Mouse (Mus musculus) forebrain, embryonic 12.5 days (tissue): Measurements from ENCODE around the gene Tyro3. TPM values are rescaled to one million over a fixed set of nuclear protein-coding genes. Genes with fewer than 3 reads are reported as not detected.

Experiments used
- ATAC-seq: fragments of 200-750 bp; cut with Nextera tagmentation; 2 replicates; pipeline ENCODE4 v1.8.0; 2017; ENCODE audit warnings: moderate TSS enrichment; ENCODE audit not compliant: low FRiP score
- H3K27ac ChIP-seq: fragments of 300-500 bp; sonication (generic); 2 replicates; pipeline ENCODE4 v1.5.1; 2016; ENCODE audit warnings: mild to moderate bottlenecking
- H3K27me3 ChIP-seq: fragments of 300-500 bp; sonication (generic); 2 replicates; pipeline ENCODE4 v1.6.1; 2016; ENCODE audit warnings: mild to moderate bottlenecking
- H3K36me3 ChIP-seq: fragments of 300-500 bp; sonication (generic); replicated peaks from 2 replicates; pipeline ENCODE4 v1.6.1; 2016; ENCODE audit warnings: mild to moderate bottlenecking
- H3K4me1 ChIP-seq: fragments of 300-500 bp; sonication (generic); 2 replicates; pipeline ENCODE4 v1.6.1; 2016
- H3K4me2 ChIP-seq: fragments of 300-500 bp; sonication (generic); 2 replicates; pipeline ENCODE4 v1.6.1; 2016; ENCODE audit warnings: mild to moderate bottlenecking, moderate library complexity
- H3K4me3 ChIP-seq: fragments of 300-500 bp; sonication (generic); replicated peaks from 2 replicates; pipeline ENCODE4 v1.5.1; 2016; ENCODE audit warnings: mild to moderate bottlenecking
- H3K9ac ChIP-seq: fragments of 300-500 bp; sonication (generic); 2 replicates; pipeline ENCODE4 v1.6.1; 2016; ENCODE audit warnings: mild to moderate bottlenecking
- H3K9me3 ChIP-seq: fragments of 300-500 bp; sonication (generic); 2 replicates; pipeline ENCODE4 v1.6.1; 2016
- WGBS: fragments of 180-500 bp; shearing (Covaris S2); methylation state at CpG from one replicate; pipeline ENCODE4 v1.1.7; 2016; 5-methylcytosine and 5-hydroxymethylcytosine counted together
- polyA plus RNA-seq: library from polyadenylated mRNA; unstranded; fragments of >200 nt; fragmentation: Nextera tagmentation; extraction: Ambion mirVana; gene quantifications from 2 replicates; pipeline ENCODE4 v1.2.1, GENCODE M21; 2016

The Tyro3 gene
- polyA plus RNA-seq = 27.7 and 28.2 TPM in 2 replicates

DNA sequence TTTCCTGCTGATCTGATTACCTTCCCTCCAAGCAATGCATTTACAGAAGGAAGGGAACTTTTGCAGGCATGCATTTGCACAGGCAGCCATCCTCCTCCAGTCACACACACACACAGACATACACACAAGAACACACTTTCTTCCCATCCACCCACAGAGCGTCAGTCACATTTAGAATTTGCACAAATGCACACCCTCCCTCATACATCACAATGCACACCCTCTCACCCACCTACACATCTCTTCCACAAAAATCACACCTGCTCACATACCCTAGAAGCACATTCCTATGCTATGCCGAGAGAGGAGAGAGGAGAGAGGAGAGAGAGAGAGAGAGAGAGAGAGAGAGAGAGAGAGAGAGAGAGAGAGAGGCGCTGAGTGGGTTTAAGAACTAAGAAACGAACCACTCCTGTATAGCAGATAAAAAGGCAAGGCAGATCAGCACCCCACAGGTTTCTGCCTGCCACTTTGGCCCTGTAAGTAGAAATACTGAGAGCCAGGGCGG, at the start of gene Tyro3:
Tyro3 (plus strand) TSS at position 455 of the 505 bp plus-strand sequence.
- H3K9me3 ChIP-seq = no peaks in the 10 kb centered on the region
- H3K9ac ChIP-seq = no peak within 1 kb of the TSS
- no peaks in the 10 kb centered on the region for H3K36me3 ChIP-seq
- no peak within 1 kb of the TSS for H3K4me2 ChIP-seq
- 63% methylated on average over 5 of the region's 5 CpGs for WGBS
- peaks cover 31% of the 10 kb centered on the region for H3K4me1 ChIP-seq
- peaks cover 39% of the 10 kb centered on the region for H3K27me3 ChIP-seq
- H3K4me3 ChIP-seq = no peak within 1 kb of the TSS
- ATAC-seq = no peak
- no peak within 1 kb of the TSS for H3K27ac ChIP-seq

DNA sequence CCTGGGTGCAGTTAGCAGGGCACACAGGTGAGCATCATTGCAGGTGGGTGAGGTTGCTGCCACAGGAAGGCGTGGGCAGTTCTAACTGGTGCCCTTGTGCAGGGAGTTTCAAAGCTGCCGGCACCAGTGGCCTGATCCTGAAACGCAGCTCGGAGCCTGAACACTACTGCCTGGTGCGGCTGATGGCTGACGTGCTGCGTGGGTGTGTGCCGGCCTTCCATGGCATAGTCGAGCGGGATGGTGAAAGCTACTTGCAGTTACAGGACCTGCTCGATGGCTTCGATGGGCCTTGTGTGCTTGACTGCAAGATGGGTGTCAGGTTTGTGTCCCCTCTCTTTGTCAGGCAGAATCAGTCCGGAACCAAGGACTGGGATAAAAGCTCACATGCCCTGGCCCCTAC, 48.3 kb upstream of the Tyro3 start:
- no peak for ATAC-seq
- H3K4me1 ChIP-seq = peaks cover 8% of the 10 kb centered on the region
- 80% methylated on average over 13 of the region's 13 CpGs for WGBS
- H3K9me3 ChIP-seq = no peaks in the 10 kb centered on the region
- no peak overlapping the region for H3K27ac ChIP-seq
- H3K27me3 ChIP-seq = peaks cover 68% of the 10 kb centered on the region
- no peak overlapping the region for H3K9ac ChIP-seq
- no peak overlapping the region for H3K4me3 ChIP-seq
- no peak overlapping the region for H3K4me2 ChIP-seq
- no peaks in the 10 kb centered on the region for H3K36me3 ChIP-seq

DNA sequence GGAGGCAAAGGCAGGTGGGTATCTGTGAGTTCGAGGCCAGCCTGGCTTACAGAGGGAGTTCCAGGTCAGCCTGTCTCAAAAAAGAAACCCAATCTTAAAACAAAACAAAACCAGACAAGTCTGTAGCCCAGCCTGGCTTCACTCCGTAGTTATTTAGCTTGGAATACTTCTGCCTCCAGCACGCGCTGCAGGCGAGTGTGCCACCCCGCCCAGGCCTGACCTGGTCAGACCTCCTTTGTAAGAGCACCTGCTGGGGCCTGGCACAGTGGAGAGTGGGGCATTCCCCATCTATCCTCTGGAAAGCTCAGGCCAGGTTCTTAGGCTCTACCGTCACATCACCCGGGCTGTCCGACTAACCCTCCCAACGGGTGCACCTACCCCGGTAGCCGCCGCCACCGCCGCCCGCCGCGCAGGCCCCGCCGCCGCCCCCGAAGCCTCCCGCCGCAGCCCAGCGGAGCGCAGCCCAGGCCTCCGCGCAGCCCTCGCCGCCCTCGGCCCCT, 39.9 kb upstream of the Tyro3 start:
- peak overlapping the region; percentile 100 for H3K4me2 ChIP-seq
- peak overlapping the region; percentile 67 for H3K9ac ChIP-seq
- no peaks in the 10 kb centered on the region for H3K9me3 ChIP-seq
- no peak overlapping the region for H3K27ac ChIP-seq
- peak overlapping the region; percentile 66 for H3K4me3 ChIP-seq
- H3K36me3 ChIP-seq = no peaks in the 10 kb centered on the region
- peaks cover 19% of the 10 kb centered on the region for H3K4me1 ChIP-seq
- peaks cover 82% of the 10 kb centered on the region for H3K27me3 ChIP-seq
- peak; percentile 33 for ATAC-seq
- WGBS = 3% methylated on average over 27 of the region's 31 CpGs

DNA sequence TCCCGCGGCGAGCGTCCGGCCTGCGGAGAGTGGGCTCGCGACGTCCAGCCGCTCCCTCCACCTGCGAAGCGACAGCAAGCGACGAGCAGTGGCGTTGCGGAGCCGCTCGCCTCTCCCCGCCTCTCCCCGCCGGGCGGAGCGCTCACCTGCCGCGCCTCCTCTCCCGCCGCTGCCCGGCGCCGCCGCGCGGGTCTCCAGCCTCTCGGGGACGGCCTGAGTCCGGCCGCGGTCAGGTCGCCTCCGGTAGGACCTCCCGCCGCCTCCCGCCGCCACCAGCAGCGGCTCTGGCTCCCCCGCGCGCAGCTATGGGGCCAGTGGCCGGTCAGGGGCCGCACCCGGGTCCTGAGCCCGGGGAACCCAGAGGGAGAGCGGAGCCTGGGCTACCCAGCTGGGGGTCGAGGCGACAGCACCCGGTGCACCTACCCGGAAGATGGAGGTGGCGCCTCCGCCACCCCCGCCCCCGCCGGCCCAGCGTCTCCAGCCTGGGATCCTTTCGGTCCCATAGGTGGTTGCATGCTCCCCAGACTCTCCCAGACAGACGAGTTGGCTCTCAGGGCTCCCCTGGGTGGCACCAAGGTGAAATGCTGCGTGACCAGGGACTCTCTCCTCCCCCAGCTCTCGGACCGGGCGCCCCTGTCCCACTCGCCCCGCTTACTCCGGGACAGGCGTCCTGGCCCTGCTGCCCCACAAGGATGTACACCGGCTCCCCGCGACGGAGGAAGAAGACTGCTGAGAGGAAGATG, 39.3 kb upstream of the Tyro3 start:
- peaks cover 76% of the 10 kb centered on the region for H3K27me3 ChIP-seq
- no peaks in the 10 kb centered on the region for H3K9me3 ChIP-seq
- H3K4me1 ChIP-seq = peaks cover 19% of the 10 kb centered on the region
- 0 out of 2 replicates have a peak, but pooled peaks cover under 1% of the 10 kb centered on the region for H3K36me3 ChIP-seq
- ATAC-seq = peak; percentile 51
- no peak overlapping the region for H3K27ac ChIP-seq
- peak overlapping the region; percentile 66 for H3K4me3 ChIP-seq
- peak overlapping the region; percentile 100 for H3K4me2 ChIP-seq
- peak overlapping the region; percentile 67 for H3K9ac ChIP-seq
- under 1% methylated on average over 56 of the region's 77 CpGs for WGBS

DNA sequence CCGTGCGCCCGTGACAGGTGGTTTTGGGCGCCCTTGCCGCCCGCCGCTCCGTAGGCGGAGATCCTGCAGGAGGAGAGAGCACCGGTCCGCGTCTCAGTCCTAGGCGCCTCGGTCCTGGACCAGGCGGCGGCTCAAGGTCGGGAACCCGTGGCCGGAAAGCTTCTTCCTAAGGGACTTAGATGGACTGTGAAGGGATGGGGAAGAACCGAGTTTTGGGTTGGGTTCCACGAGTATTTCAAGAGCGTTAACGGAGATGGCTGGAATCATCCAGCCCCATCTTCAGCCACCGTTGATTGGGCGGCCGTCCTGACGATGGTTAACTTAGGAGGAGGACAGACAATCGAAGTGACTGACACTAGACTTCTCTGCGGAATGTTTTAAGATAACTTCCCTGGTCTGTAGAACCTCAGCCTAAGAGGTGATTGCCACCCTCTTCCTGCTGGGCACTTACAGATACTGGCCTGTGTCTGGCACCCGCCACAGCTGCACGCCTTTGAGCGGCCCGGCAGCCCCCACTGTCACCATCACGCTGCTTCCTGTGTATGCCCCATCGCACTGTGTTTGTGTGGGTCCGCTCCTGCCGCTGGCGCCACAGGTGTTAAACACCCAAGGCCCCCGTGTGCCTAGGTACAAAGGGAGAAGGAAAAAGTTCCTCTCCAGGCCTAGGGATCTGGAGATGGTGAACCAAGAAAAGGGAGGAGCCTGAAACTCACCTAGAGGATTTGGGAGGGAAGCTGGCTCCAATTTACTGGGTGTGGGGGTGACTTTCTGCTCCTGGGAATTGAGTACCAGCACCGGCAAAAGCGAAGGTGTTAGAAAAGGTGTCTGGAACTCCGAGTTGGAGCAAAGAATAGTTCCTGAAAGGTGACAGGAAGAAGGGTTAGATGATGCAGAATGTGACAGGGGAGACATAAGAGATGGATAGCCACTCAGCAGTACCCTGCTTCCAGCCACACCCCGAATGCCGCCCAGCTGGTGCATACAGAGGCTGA, 38.4 kb upstream of the Tyro3 start:
- Histone ChIP-seq H3K4me3 (peak overlapping the region; percentile 66), H3K36me3 (peaks cover 8% of the 10 kb centered on the region), H3K9ac (peak overlapping the region; percentile 67), H3K9me3 (no peaks in the 10 kb centered on the region), H3K4me2 (peak overlapping the region; percentile 100), H3K27ac (no peak overlapping the region), H3K27me3 (peaks cover 68% of the 10 kb centered on the region), H3K4me1 (peaks cover 19% of the 10 kb centered on the region)
- 7% methylated on average over 44 of the region's 44 CpGs for WGBS
- ATAC-seq = 0 out of 2 replicates have a peak, but pooled peaks have one; percentile 36

DNA sequence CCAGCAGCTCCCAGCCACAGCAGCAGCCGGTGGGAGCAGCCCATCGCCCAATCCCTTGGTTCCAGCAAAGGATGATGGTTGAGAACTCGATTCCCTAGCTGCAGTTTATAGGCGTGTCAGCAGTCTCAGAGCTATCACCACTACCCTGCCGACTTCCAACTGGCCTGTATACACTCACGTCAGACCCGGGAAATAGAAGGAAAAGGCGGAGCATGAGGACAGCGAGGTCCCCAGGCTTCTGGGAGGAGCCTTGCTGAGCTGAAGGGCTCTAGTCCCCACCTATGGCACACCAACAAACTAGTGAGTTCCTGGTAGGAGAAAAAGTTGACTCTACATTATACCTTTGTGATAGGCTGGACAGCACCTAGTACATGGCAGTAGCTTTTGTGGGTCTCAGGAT, 37.3 kb upstream of the Tyro3 start, which contains the start of gene Ltk:
Ltk (minus strand) TSS at position 181 of the 400 bp plus-strand sequence.
- H3K4me2 ChIP-seq = peak within 1 kb of the TSS; percentile 100; the same call in 1 of the 2 replicates
- 16% methylated on average over 9 of the region's 9 CpGs for WGBS
- peaks cover 60% of the 10 kb centered on the region for H3K27me3 ChIP-seq

DNA sequence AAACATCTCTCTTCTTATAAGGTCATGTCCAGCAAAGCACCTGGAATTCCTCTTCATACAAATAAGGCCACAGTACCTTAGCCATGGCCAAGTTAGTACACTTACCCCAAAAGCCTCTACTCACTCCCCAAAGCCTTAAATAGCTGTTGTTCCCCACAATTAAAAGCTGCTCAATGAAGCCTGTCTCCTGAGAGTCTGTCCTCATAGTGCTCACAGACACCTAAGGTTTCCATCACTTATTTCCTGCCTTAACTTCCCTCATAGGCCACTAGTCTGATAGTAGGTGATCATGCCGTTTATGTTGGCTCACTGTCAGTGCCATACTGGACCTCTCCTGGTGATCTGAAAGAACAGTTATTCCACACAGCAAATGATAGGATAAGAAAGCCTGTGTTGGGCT, 35.3 kb upstream of the Tyro3 start:
- no peak overlapping the region for H3K9ac ChIP-seq
- H3K27me3 ChIP-seq = peaks cover 48% of the 10 kb centered on the region
- no peak overlapping the region for H3K27ac ChIP-seq
- no peak for ATAC-seq
- H3K9me3 ChIP-seq = no peaks in the 10 kb centered on the region
- peaks cover 30% of the 10 kb centered on the region for H3K36me3 ChIP-seq
- H3K4me1 ChIP-seq = peaks cover 19% of the 10 kb centered on the region
- WGBS = 80% methylated on average over 1 of the region's 1 CpGs
- no peak overlapping the region for H3K4me3 ChIP-seq
- no peak overlapping the region for H3K4me2 ChIP-seq

More for the DNA sequence above, 37.3 kb upstream of the Tyro3 start, which contains the start of gene Ltk:
- ATAC-seq = no peak
- Histone ChIP-seq H3K27ac (no peak within 1 kb of the TSS), H3K9ac (no peak within 1 kb of the TSS), H3K36me3 (peaks cover 19% of the 10 kb centered on the region), H3K4me3 (no peak within 1 kb of the TSS), H3K4me1 (peaks cover 19% of the 10 kb centered on the region), H3K9me3 (no peaks in the 10 kb centered on the region)

DNA sequence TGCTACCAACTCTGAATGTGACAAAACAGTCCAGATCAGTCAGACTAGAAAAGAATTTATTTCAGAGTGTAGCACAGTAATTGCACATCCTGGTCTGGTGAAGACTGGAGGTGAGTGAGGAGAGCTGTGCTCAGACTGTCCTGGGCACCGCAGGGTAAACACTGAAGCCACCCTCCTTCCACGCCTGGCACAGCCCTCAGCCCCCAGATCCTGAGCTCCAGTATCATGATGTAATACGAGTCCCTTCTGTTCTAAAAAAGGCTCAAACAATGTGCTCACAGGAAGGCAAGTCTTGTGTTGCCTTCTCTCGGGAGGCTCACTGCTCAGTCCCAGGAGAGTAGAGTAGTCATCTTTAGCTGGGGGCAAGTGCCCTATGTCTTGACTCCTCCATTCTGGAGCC, 33.6 kb upstream of the Tyro3 start:
- H3K9me3 ChIP-seq = no peaks in the 10 kb centered on the region
- H3K4me2 ChIP-seq = no peak overlapping the region
- H3K36me3 ChIP-seq = peaks cover 42% of the 10 kb centered on the region
- no peak overlapping the region for H3K9ac ChIP-seq
- H3K4me3 ChIP-seq = no peak overlapping the region
- no peak overlapping the region for H3K27ac ChIP-seq
- peaks cover 4% of the 10 kb centered on the region for H3K4me1 ChIP-seq
- peaks cover 32% of the 10 kb centered on the region for H3K27me3 ChIP-seq
- no peak for ATAC-seq
- WGBS = 66% methylated on average over 4 of the region's 4 CpGs

DNA sequence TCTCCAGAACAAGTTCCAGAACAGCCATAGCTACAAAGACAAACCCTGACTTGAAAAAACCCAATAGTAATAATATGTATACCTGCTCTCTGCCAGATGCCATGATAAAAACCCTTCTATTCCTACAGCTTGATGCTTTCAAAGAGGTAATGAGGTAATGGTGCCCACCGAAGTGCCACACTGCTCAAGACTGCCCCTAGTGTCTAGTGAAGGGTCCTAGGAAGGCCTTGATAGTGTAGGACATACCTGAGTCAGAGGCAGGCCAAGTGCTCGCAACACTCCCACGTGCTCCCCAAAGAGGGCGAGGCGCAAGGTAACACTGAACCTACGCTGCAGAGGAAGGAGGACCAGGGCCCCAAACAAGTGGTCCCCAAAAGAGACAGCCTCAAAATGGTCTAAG, 30.3 kb upstream of the Tyro3 start:
- Histone ChIP-seq H3K27me3 (0 out of 2 replicates have a peak, but pooled peaks cover under 1% of the 10 kb centered on the region), H3K4me1 (no peaks in the 10 kb centered on the region), H3K4me2 (no peak overlapping the region), H3K27ac (no peak overlapping the region), H3K4me3 (no peak overlapping the region), H3K9me3 (no peaks in the 10 kb centered on the region), H3K36me3 (peaks cover 75% of the 10 kb centered on the region), H3K9ac (no peak overlapping the region)
- whole genome bisulfite sequencing = 92% methylated on average over 6 of the region's 6 CpGs
- no peak for ATAC-seq

DNA sequence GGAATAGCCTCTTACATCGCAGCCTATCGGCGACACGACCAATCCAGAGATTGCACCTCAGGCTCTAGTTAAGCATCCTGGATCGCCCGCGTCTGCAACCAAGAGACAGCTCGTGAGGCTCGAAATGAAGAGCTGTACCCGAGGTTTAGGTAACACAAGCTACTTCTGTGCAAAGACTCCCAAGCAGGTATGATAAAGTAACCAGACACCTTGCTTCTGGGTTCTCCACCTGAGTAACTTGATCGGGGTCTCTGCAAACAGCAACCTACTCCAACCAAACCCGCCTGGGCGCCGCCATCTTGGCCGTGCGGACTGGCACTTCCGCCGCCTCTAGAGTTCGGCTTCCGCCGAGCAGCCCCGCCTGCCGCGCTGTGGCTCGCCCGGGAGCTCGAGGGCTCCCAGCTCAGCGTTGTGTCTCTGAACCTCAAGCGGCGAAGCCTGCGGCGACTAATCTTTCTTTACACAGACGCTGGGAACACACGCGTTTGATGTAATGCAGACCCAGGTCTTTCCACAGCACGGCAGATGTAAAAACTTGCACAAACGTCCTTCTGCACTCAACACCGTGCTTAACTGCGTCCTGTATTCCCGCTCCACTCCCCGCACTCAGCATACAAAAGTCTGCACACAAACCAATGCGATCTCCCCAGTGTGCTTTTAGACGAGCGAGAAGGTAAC, 10.2 kb upstream of the Tyro3 start, which contains the start of gene Rpap1:
Rpap1 (minus strand) TSS at position 332 of the 678 bp plus-strand sequence.
- no peaks in the 10 kb centered on the region for H3K9me3 ChIP-seq
- peak; percentile 96 for ATAC-seq
- peaks cover 22% of the 10 kb centered on the region for H3K36me3 ChIP-seq
- H3K4me1 ChIP-seq = peaks cover 12% of the 10 kb centered on the region
- under 1% methylated on average over 44 of the region's 44 CpGs for WGBS
- peak within 1 kb of the TSS; percentile 63 for H3K4me3 ChIP-seq
- H3K9ac ChIP-seq = peak within 1 kb of the TSS; percentile 68
- 0 out of 2 replicates have a peak, but pooled peaks cover 6% of the 10 kb centered on the region for H3K27me3 ChIP-seq
- peak within 1 kb of the TSS; percentile 75 for H3K4me2 ChIP-seq
- peak within 1 kb of the TSS; percentile 85 for H3K27ac ChIP-seq

DNA sequence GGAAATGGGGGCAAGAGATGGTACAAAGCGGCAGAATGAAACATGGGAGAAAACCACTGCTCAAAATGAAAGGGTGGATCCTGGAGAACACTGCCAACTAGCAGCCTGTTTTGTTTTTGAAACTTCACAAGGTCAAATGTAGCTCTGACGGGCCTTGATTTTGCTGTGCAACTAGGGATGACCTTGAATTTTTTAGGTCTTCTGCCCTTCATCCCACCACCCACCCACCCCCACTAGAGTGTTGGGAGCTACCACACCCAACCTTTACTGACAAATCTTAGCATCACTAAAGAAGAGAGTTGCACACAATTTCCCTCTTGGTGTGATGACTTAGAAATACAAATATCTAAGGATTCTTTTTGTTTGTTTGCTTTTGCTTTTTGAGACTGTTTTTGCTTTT, 7.5 kb upstream of the Tyro3 start:
- peaks cover 5% of the 10 kb centered on the region for H3K36me3 ChIP-seq
- peaks cover 12% of the 10 kb centered on the region for H3K4me1 ChIP-seq
- 0 out of 2 replicates have a peak, but pooled peaks cover 6% of the 10 kb centered on the region for H3K27me3 ChIP-seq
- no peak overlapping the region for H3K4me3 ChIP-seq
- 86% methylated on average over 2 of the region's 2 CpGs for WGBS
- ATAC-seq = no peak
- no peak overlapping the region for H3K4me2 ChIP-seq
- no peaks in the 10 kb centered on the region for H3K9me3 ChIP-seq
- H3K9ac ChIP-seq = no peak overlapping the region
- no peak overlapping the region for H3K27ac ChIP-seq
